In the genomic region with DNA sequence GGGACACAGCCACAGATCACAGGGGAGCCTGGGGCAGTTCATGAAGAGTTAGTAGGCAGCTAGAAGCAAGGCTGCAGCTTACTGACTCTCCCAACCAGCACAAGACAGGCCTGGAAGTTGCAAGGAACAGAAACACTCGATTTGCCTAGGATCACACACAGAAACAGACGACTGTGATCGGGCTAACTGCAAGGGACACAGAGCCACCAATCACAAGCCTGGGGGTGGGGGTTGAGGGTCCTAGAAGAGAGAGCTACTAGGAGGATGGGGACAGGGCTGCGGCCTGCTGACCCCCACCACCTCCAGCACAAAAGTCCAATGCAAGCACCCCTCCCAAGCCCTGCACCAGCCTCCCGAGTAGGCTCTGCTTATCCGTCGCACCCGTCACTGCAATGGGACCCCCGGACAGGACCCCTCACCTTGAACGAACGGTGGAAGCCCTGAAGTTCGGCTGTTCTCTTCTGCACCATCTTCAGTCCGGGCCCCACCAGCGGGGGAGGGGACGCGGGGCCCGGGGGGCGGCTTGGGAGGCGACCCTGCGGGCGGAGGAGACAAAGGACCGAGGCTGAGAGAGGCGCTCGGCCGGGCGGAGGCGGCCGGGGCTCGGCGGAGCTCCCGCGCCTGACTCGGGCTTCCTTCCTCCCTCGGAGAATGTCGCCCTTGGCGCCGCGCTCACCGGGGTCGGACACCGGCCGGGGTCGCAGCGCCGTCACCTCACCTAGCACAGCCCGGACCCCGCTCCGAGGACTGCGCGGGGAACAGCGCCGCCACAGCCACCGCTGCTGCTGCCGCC, we compare ENCODE assay signal across 7 mouse cellular contexts. TPM values are rescaled to one million over a fixed set of nuclear protein-coding genes. Genes with fewer than 3 reads are reported as not detected.
A peak's percentile ranks its signal among the peaks of the same experiment; 100 is the strongest.
DNase-seq lines count a peak whose midpoint lies in the region; ATAC-seq lines count a peak whose summit lies in the region.

No protein-coding gene starts in this region.

- 0% methylated on average over 41 of the region's 54 CpGs for WGBS in lung, embryonic 15.5 days
- WGBS in heart, embryonic 14.5 days, result under 1% methylated on average over 47 of the region's 54 CpGs
- WGBS in liver, embryonic 13.5 days (ENCODE audit: insufficient replicate concordance), result under 1% methylated on average over 54 of the region's 54 CpGs

- ATAC-seq in lung, embryonic 15.5 days (ENCODE audit: borderline replicate concordance, extremely low read depth, low FRiP score, low TSS enrichment), result no peak; the same call in 1 of the 2 replicates
- ATAC-seq in heart, embryonic 14.5 days (ENCODE audit: insufficient number of reproducible peaks, insufficient read depth, low FRiP score, low read depth), result no peak
- ATAC-seq in liver, embryonic 13.5 days (ENCODE audit: low read depth), result no peak
- no peak for ATAC-seq in activated CD4-positive, CD25-positive, alpha-beta regulatory T cell, adult 4 months

- H3K27ac ChIP-seq in lung, embryonic 15.5 days, result peak overlapping the region; percentile 98
- peak overlapping the region; percentile 90 for H3K27ac ChIP-seq in brown adipose tissue, adult 24 weeks (replicated peaks; ENCODE audit: low read depth, low read length)
- H3K27ac ChIP-seq in heart, embryonic 14.5 days (replicated peaks in 1 of 2; ENCODE audit: control insufficient read depth in 1 of 2, insufficient read depth in 1 of 2, low read depth in 2 of 2, low read length in 2 of 2), result peak overlapping the region; percentile 39 to 98; a peak in 3 of 4 replicates
- peak overlapping the region; percentile 100 for H3K27ac ChIP-seq in liver, embryonic 13.5 days

- peak overlapping the region; percentile 87 for H3K9ac ChIP-seq in lung, embryonic 15.5 days
- peak overlapping the region; percentile 98 for H3K9ac ChIP-seq in heart, embryonic 14.5 days (ENCODE audit: low read length)
- peak overlapping the region; percentile 99 for H3K9ac ChIP-seq in liver, embryonic 13.5 days

- no peaks in the 10 kb centered on the region for H3K27me3 ChIP-seq in lung, embryonic 15.5 days
- no peaks in the 10 kb centered on the region for H3K27me3 ChIP-seq in heart, embryonic 14.5 days (ENCODE audit: control insufficient read depth, insufficient read depth, low read length)
- no peaks in the 10 kb centered on the region for H3K27me3 ChIP-seq in liver, embryonic 13.5 days
- H3K27me3 ChIP-seq in splenic B cell, adult 2 months (ENCODE audit: control insufficient read depth, insufficient read depth, low read length, poor library complexity, severe bottlenecking), result no peaks in the 10 kb centered on the region

- peaks cover 20% of the 10 kb centered on the region for H3K36me3 ChIP-seq in lung, embryonic 15.5 days
- H3K36me3 ChIP-seq in heart, embryonic 14.5 days (ENCODE audit: control insufficient read depth, insufficient read depth, low read length), result peaks cover 31% of the 10 kb centered on the region
- peaks cover 38% of the 10 kb centered on the region for H3K36me3 ChIP-seq in liver, embryonic 13.5 days
- H3K36me3 ChIP-seq in splenic B cell, adult 2 months (ENCODE audit: control insufficient read depth, insufficient read depth, low read length, poor library complexity, severe bottlenecking), result peaks cover 11% of the 10 kb centered on the region

- H3K4me2 ChIP-seq in lung, embryonic 15.5 days, result peak overlapping the region; percentile 77
- peak overlapping the region; percentile 92 for H3K4me2 ChIP-seq in heart, embryonic 14.5 days (ENCODE audit: low read length)
- H3K4me2 ChIP-seq in liver, embryonic 13.5 days, result peak overlapping the region; percentile 98

- H3K4me1 ChIP-seq in lung, embryonic 15.5 days, result peaks cover 61% of the 10 kb centered on the region
- H3K4me1 ChIP-seq in brown adipose tissue, adult 24 weeks (ENCODE audit: control insufficient read depth, insufficient read depth, insufficient read length, low read length), result peaks cover 32% of the 10 kb centered on the region
- peaks cover 46 to 70% of the 10 kb centered on the region in 2 experiments for H3K4me1 ChIP-seq in heart, embryonic 14.5 days (ENCODE audit: control insufficient read depth in 2 of 2, insufficient read depth in 2 of 2, low read length in 2 of 2)
- peaks cover 82% of the 10 kb centered on the region for H3K4me1 ChIP-seq in liver, embryonic 13.5 days (replicated peaks)

- DNase-seq in lung, postnatal 25 days (ENCODE audit: low spot score), result no peak
- no peak for DNase-seq in liver, embryonic 13.5 days
- peak; percentile 32 for DNase-seq in splenic B cell, adult 2 months (ENCODE audit: low read depth, low spot score)

- peak overlapping the region; percentile 90 for H3K4me3 ChIP-seq in lung, embryonic 15.5 days
- peak overlapping the region; percentile 78 for H3K4me3 ChIP-seq in brown adipose tissue, adult 24 weeks (ENCODE audit: insufficient read depth, low read depth, low read length)
- H3K4me3 ChIP-seq in heart, embryonic 14.5 days (ENCODE audit: control insufficient read depth in 1 of 2, insufficient read depth in 1 of 2, low read depth in 1 of 2, low read length in 2 of 2), result peak overlapping the region; percentile 73 to 100
- peak overlapping the region; percentile 94 for H3K4me3 ChIP-seq in liver, embryonic 13.5 days (replicated peaks)

- no peaks in the 10 kb centered on the region for H3K9me3 ChIP-seq in lung, embryonic 15.5 days
- no peaks in the 10 kb centered on the region for H3K9me3 ChIP-seq in heart, embryonic 14.5 days (ENCODE audit: control insufficient read depth, low read length)
- no peaks in the 10 kb centered on the region for H3K9me3 ChIP-seq in liver, embryonic 13.5 days (replicated peaks)

RNA-seq across cellular contexts. Expression of gene Mknk2, which starts 2.3 kb away (rescaled TPM):
- 99.8 and 104 TPM in 2 replicates for polyA plus RNA-seq in lung, embryonic 15.5 days (2015; fragmentation: Nextera tagmentation; extraction: Ambion mirVana)
- 313 and 519 TPM in 2 replicates for polyA plus RNA-seq in brown adipose tissue, adult 24 weeks (2012; ENCODE audit: insufficient read depth, insufficient read length, missing spikeins)
- polyA plus RNA-seq in heart, embryonic 14.5 days (2014; fragmentation: Nextera tagmentation; extraction: Ambion mirVana), result 69.5 and 82.7 TPM in 2 replicates
- 71.4 and 73.8 TPM in 2 replicates for polyA plus RNA-seq in liver, embryonic 13.5 days (2015; fragmentation: Nextera tagmentation; extraction: Ambion mirVana)
- polyA plus RNA-seq in activated CD4-positive, CD25-positive, alpha-beta regulatory T cell, adult 4 months (2017; shearing (Covaris generic)), result 10 to 100 TPM; 56.1 to 64.2 TPM

RNA-seq across cellular contexts. Expression of gene Btbd2, which starts 18.7 kb away (rescaled TPM):
- polyA plus RNA-seq in lung, embryonic 15.5 days (2015; fragmentation: Nextera tagmentation; extraction: Ambion mirVana), result 83.0 and 85.2 TPM in 2 replicates
- 20.6 and 33.9 TPM in 2 replicates for polyA plus RNA-seq in brown adipose tissue, adult 24 weeks (2012; ENCODE audit: insufficient read depth, insufficient read length, missing spikeins)
- polyA plus RNA-seq in heart, embryonic 14.5 days (2014; fragmentation: Nextera tagmentation; extraction: Ambion mirVana), result 49.4 and 53.8 TPM in 2 replicates
- 11.5 and 12.7 TPM in 2 replicates for polyA plus RNA-seq in liver, embryonic 13.5 days (2015; fragmentation: Nextera tagmentation; extraction: Ambion mirVana)
- polyA plus RNA-seq in activated CD4-positive, CD25-positive, alpha-beta regulatory T cell, adult 4 months (2017; shearing (Covaris generic)), result 1 to 10 TPM; 5.5 to 6.1 TPM

RNA-seq across cellular contexts. Expression of gene Mob3a, which starts 26.2 kb away (rescaled TPM):
- polyA plus RNA-seq in lung, embryonic 15.5 days (2015; fragmentation: Nextera tagmentation; extraction: Ambion mirVana), result 44.5 and 44.7 TPM in 2 replicates
- polyA plus RNA-seq in brown adipose tissue, adult 24 weeks (2012; ENCODE audit: insufficient read depth, insufficient read length, missing spikeins), result 5.2 and 12.0 TPM in 2 replicates
- polyA plus RNA-seq in heart, embryonic 14.5 days (2014; fragmentation: Nextera tagmentation; extraction: Ambion mirVana), result 19.1 and 22.3 TPM in 2 replicates
- 31.6 and 38.5 TPM in 2 replicates for polyA plus RNA-seq in liver, embryonic 13.5 days (2015; fragmentation: Nextera tagmentation; extraction: Ambion mirVana)
- 100 to 1,000 TPM; 212 to 221 TPM for polyA plus RNA-seq in activated CD4-positive, CD25-positive, alpha-beta regulatory T cell, adult 4 months (2017; shearing (Covaris generic))

RNA-seq across cellular contexts. Expression of gene Izumo4, which starts 26.4 kb away (rescaled TPM):
- 19.8 and 23.0 TPM in 2 replicates for polyA plus RNA-seq in lung, embryonic 15.5 days (2015; fragmentation: Nextera tagmentation; extraction: Ambion mirVana)
- 2.5 and 5.0 TPM in 2 replicates for polyA plus RNA-seq in brown adipose tissue, adult 24 weeks (2012; ENCODE audit: insufficient read depth, insufficient read length, missing spikeins)
- 3.5 and 7.0 TPM in 2 replicates for polyA plus RNA-seq in heart, embryonic 14.5 days (2014; fragmentation: Nextera tagmentation; extraction: Ambion mirVana)
- polyA plus RNA-seq in liver, embryonic 13.5 days (2015; fragmentation: Nextera tagmentation; extraction: Ambion mirVana), result 6.1 and 7.5 TPM in 2 replicates
- polyA plus RNA-seq in activated CD4-positive, CD25-positive, alpha-beta regulatory T cell, adult 4 months (2017; shearing (Covaris generic)), result 10 to 100 TPM; 80.1 to 96.5 TPM

RNA-seq across cellular contexts. Expression of gene Csnk1g2, which starts 53.0 kb away (rescaled TPM):
- polyA plus RNA-seq in lung, embryonic 15.5 days (2015; fragmentation: Nextera tagmentation; extraction: Ambion mirVana), result 142 and 152 TPM in 2 replicates
- polyA plus RNA-seq in brown adipose tissue, adult 24 weeks (2012; ENCODE audit: insufficient read depth, insufficient read length, missing spikeins), result 50.9 and 67.7 TPM in 2 replicates
- 64.8 and 65.0 TPM in 2 replicates for polyA plus RNA-seq in heart, embryonic 14.5 days (2014; fragmentation: Nextera tagmentation; extraction: Ambion mirVana)
- 46.0 and 51.1 TPM in 2 replicates for polyA plus RNA-seq in liver, embryonic 13.5 days (2015; fragmentation: Nextera tagmentation; extraction: Ambion mirVana)
- 10 to 100 TPM; 13.3 to 16.1 TPM for polyA plus RNA-seq in activated CD4-positive, CD25-positive, alpha-beta regulatory T cell, adult 4 months (2017; shearing (Covaris generic))
